Mouse (Mus musculus) erythroblast, embryonic 14.5 days (primary cell): ENCODE results near the gene Ints14. TPM values are rescaled to one million over a fixed set of nuclear protein-coding genes. Genes with fewer than 3 reads are reported as not detected.

Source experiments
- H3K27me3 ChIP-seq: 2 replicates; pipeline ENCODE4 v1.6.1; 2012; ENCODE audit warnings: inconsistent platforms; ENCODE audit not compliant: control insufficient read depth
- H3K36me3 ChIP-seq: 2 replicates; pipeline ENCODE4 v1.6.1; 2012; ENCODE audit warnings: mild to moderate bottlenecking, inconsistent platforms; ENCODE audit not compliant: control insufficient read depth
- H3K4me1 ChIP-seq: 2 replicates; pipeline ENCODE4 v1.6.1; 2012; ENCODE audit warnings: inconsistent platforms; ENCODE audit not compliant: control insufficient read depth
- H3K4me3 ChIP-seq: replicated peaks from 2 replicates; pipeline ENCODE3; 2012; ENCODE audit warnings: moderate library complexity, mild to moderate bottlenecking, inconsistent platforms
- H3K9me3 ChIP-seq: 2 replicates; pipeline ENCODE4 v1.6.1; 2012; ENCODE audit warnings: low read length, inconsistent platforms, mixed read lengths; ENCODE audit not compliant: control insufficient read depth
- GATA1 ChIP-seq: IDR thresholded peaks from 2 replicates; pipeline ENCODE4 v1.6.1; 2012; ENCODE audit warnings: low read length, inconsistent platforms, mixed read lengths
- TAL1 ChIP-seq: IDR thresholded peaks from 3 replicates; pipeline ENCODE4 v1.6.1; 2012; ENCODE audit warnings: low read length, inconsistent platforms, mixed read lengths
- polyA plus RNA-seq: library from polyadenylated mRNA; stranded (reverse); fragments of >175 nt; gene quantifications from 2 replicates; pipeline ENCODE4 v1.2.3, GENCODE M21; 2012

The Ints14 gene
- polyA plus RNA-seq = 3.3 and 3.8 TPM in 2 replicates

- Histone ChIP-seq H3K36me3 (peaks cover 34% of the 10 kb centered on the region), H3K4me1 (peaks cover 39% of the 10 kb centered on the region), H3K9me3 (no peaks in the 10 kb centered on the region), H3K27me3 (no peaks in the 10 kb centered on the region), H3K4me3 (peak within 1 kb of the TSS; percentile 73)
- TF ChIP-seq GATA1 (no peak), TAL1 (no peak)
These were observed at the start of gene Ints14 for GRCm38 (mm10) chr9:64960117-64960977. Gene Ints14, plus strand, starts transcription at chr9:64960905.

- H3K36me3 ChIP-seq = peaks cover 97% of the 10 kb centered on the region
- no peak overlapping the region for H3K4me3 ChIP-seq
- peaks cover 3% of the 10 kb centered on the region for H3K4me1 ChIP-seq
These were observed 47.3 kb upstream of the Ints14 start for GRCm38 (mm10) chr9:64913406-64913805.

GRCm38 (mm10) chr9:64913973-64914372 is 46.7 kb upstream of the Ints14 start:
- peaks cover 4% of the 10 kb centered on the region; the same call in 1 of the 2 replicates for H3K9me3 ChIP-seq
- peaks cover 97% of the 10 kb centered on the region for H3K36me3 ChIP-seq
- H3K4me1 ChIP-seq = peaks cover 8% of the 10 kb centered on the region

More at GRCm38 (mm10) chr9:64913406-64913805, 47.3 kb upstream of the Ints14 start:
- H3K27me3 ChIP-seq = no peaks in the 10 kb centered on the region
- H3K9me3 ChIP-seq = peaks cover 4% of the 10 kb centered on the region; the same call in 1 of the 2 replicates
- TF ChIP-seq GATA1 (no peak), TAL1 (no peak)

DNA sequence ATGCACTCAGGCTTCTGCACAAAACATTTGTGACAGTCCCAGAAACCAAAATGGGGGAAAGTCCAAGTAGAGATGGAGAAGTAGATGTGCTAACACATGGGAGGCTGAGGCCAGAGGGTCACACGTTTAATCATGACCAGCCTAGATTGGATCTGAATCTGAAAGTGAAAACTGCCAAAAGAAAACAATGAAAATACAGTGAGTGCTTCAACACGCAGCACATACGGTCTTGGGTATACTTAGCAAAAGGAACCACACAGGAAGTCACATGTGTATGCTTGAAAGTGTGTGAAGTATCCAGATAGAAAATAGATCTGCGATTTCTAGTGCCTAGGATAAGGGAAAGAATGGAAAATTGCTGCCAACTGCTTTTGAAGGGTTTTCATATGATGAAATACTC is 46.1 kb upstream of the Ints14 start:
- Histone ChIP-seq H3K27me3 (no peaks in the 10 kb centered on the region), H3K36me3 (peaks cover 98% of the 10 kb centered on the region), H3K4me1 (peaks cover 8% of the 10 kb centered on the region), H3K4me3 (no peak overlapping the region), H3K9me3 (peaks cover 4% of the 10 kb centered on the region; the same call in 1 of the 2 replicates)
- TF ChIP-seq TAL1 (no peak), GATA1 (no peak)

More at GRCm38 (mm10) chr9:64913973-64914372, 46.7 kb upstream of the Ints14 start:
- Histone ChIP-seq H3K4me3 (no peak overlapping the region), H3K27me3 (no peaks in the 10 kb centered on the region)
- no peak for TF ChIP-seq GATA1
- TF ChIP-seq TAL1 = no peak

GRCm38 (mm10) chr9:64918560-64918959 is 42.1 kb upstream of the Ints14 start:
- peaks cover 2% of the 10 kb centered on the region; the same call in 1 of the 2 replicates for H3K9me3 ChIP-seq
- H3K4me3 ChIP-seq = peak overlapping the region; percentile 54
- no peaks in the 10 kb centered on the region for H3K27me3 ChIP-seq
- peaks cover 11% of the 10 kb centered on the region for H3K4me1 ChIP-seq
- H3K36me3 ChIP-seq = peaks cover 97% of the 10 kb centered on the region
- no peak for TF ChIP-seq GATA1
- no peak for TF ChIP-seq TAL1

- Histone ChIP-seq H3K4me3 (no peak overlapping the region), H3K36me3 (peaks cover 41% of the 10 kb centered on the region), H3K27me3 (no peaks in the 10 kb centered on the region), H3K4me1 (peaks cover 4% of the 10 kb centered on the region), H3K9me3 (no peaks in the 10 kb centered on the region)
- no peak for TF ChIP-seq TAL1
- no peak for TF ChIP-seq GATA1
These were observed 34.9 kb upstream of the Ints14 start for GRCm38 (mm10) chr9:64925771-64926170.

DNA sequence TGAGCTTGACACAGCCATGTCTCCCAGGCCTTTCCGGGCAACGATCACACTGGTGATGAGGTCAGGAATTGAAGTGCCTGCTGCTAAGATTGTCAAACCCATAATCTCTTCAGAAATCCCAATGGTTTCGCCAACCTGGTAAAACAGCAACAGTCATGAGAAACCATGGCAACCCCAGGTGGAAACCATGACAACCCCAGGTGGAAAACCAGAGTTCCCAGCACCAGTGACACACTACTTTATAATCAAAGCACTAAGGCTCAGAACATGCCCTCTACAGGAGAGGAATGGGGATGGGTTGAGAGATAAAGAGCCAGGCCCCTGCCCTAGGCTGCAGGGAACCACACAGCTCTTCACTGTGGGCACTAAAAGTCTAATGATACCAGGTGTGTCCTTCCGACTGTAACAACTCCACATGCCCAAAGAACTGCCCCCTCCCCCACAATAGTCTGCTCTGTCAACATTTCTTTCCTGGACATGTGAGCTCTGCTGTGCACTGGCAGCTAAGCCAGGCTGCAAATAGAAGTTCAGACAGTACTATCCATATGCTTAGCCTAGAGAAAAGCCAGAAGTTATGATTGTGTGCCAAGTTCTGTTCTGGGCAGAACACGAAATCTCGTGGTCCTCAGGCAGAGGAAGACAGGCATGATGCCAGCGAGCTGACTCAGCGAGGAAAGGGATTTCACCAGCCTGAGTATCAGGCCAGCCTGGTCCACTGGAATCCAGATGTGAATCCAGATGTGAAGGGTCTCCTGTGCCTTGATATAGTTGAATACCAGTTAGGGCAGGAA is 34.3 kb upstream of the Ints14 start:
- peaks cover 34% of the 10 kb centered on the region for H3K36me3 ChIP-seq
- H3K9me3 ChIP-seq = no peaks in the 10 kb centered on the region
- TF ChIP-seq GATA1 (no peak), TAL1 (no peak)
- no peak overlapping the region for H3K4me3 ChIP-seq
- peaks cover 8% of the 10 kb centered on the region for H3K4me1 ChIP-seq
- no peaks in the 10 kb centered on the region for H3K27me3 ChIP-seq

DNA sequence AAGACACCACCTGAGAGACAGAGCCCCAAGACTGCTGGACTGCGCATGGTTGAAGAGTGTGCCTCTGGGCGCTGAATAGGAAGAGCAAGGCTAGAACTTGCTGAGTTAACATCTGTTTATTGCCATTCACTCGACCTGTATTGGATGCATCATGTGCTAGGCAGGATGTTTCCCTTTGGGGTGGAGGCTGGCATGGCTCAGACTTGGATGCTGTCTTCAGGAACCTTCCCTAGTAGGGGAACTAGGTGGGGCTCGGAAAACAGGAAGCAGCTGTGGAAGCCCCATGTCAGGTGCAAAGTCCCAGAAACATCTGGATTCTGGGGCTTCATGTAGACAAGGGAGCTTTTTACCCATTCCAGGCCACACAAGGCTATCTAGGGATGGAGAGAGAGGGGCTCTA is 30.4 kb upstream of the Ints14 start:
- no peaks in the 10 kb centered on the region for H3K9me3 ChIP-seq
- no peak for TF ChIP-seq GATA1
- TF ChIP-seq TAL1 = no peak
- H3K4me1 ChIP-seq = peaks cover 46% of the 10 kb centered on the region
- no peaks in the 10 kb centered on the region for H3K36me3 ChIP-seq
- H3K27me3 ChIP-seq = no peaks in the 10 kb centered on the region
- H3K4me3 ChIP-seq = no peak overlapping the region
